Mouse (Mus musculus) spleen, adult 12 weeks (tissue): ENCODE measurements around the gene Olfr380.

Experiments used
- DNase-seq: peaks from one replicate; pipeline ENCODE4 v3.0.0; 2022; ENCODE audit warnings: low spot score

Olfr380 gene

DNA sequence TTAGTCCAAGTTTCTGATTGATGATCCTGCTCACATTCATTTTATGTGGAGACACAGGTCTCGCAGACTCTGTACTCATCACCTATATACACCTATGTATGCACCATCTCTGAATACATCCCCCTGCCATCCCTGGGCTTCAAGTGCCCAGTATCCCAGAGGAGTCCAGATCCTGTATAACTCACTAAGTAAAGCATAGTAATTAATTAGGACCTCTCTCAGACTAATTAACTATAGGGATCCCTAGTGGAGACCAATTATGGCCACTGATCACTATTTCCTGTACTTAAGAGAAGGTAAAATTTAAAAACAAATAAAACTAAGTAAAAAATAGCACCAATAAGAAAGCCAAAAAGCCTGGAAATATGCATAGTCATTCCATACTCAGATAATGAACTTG, at the start of gene Olfr380:
Gene Olfr380, minus strand, starts transcription at position 101 of the 400 bp plus-strand sequence.
- no peak for DNase-seq

GRCm38 (mm10) chr11:73491503-73491902, 34.2 kb upstream of the Olfr380 start, which contains the start of gene Olfr381:
Olfr381 (minus strand) TSS chr11:73491603.
- no peak for DNase-seq

DNA sequence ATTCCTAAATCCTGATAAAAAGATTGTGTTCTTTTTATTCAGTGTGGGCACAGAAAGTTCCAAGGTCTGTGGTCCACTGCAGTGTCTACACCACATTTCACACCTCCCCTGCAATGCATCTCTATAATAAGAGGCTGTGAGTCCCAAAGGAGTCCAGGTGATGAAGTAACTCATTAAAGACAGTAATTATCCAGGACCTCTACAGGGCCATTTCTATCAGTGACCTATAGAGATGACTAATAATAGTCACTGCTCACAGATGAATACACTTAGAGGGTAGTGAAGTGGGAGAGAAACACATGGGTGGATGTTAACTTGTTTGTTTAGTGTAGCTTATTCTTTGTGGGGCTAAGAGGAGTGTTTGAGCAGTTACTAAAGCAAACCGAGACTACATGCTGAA, 28.9 kb downstream of the Olfr380 start, which contains the start of gene Olfr378:
Gene Olfr378, minus strand, starts transcription at position 101 of the 400 bp plus-strand sequence.
- no peak for DNase-seq
